ENCODE assay signal across 9 mouse cellular contexts in the genomic region with DNA sequence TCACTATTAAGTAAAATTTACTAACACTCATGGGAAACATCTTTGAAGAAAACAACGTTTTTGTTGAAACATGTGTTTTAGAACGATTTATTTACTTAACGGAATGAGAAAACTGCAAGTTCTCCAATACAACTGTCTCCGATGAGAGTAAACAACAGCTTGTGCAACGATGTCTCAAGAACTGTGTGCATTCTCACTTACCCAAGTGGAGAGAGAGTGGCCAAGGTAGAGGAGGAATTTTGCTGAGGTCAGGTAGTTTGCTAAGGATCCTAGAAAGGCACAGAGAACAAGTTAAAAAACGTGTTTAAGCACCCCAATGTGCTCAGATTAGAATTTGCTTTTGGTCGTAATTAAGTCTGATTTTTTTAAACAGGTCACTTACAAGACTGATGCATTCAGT. TPM values are rescaled to one million over a fixed set of nuclear protein-coding genes. Genes with fewer than 3 reads are reported as not detected.
DNase-seq lines count a peak whose midpoint lies in the region; ATAC-seq and TF ChIP-seq lines count a peak whose summit lies in the region.
"Had no signal": no experiment of that assay in that cellular context is flagged by ENCODE, and none has a peak within 500 bp of the region (broad histone marks: within the 10 kb centered on the region; RNA-seq: fewer than 3 reads in every experiment).

No protein-coding gene starts in this region.

- TF ChIP-seq CTCF in kidney, postnatal 0 days (IDR thresholded peaks at IDR 0.05; ENCODE audit: low read depth): no peak
- no peak for TF ChIP-seq CTCF in cortical plate, adult 2 months (IDR thresholded peaks at IDR 0.05; ENCODE audit: extremely low read depth, insufficient read depth, low read length)
- no peak for TF ChIP-seq CTCF in hindbrain, postnatal 0 days (IDR thresholded peaks at IDR 0.05; ENCODE audit: low read depth)

- peak overlapping the region; percentile 58 for H3K9ac ChIP-seq in kidney, postnatal 0 days (ENCODE audit: low read depth, low read length)
- no peak overlapping the region for H3K9ac ChIP-seq in hindbrain, postnatal 0 days (replicated peaks; ENCODE audit: low read length)
- H3K9ac ChIP-seq in midbrain, embryonic 13.5 days (replicated peaks): no peak overlapping the region

- 45% methylated on average over 7 of the region's 7 CpGs for WGBS in kidney, postnatal 0 days
- 71% methylated on average over 7 of the region's 7 CpGs for WGBS in hindbrain, postnatal 0 days
- WGBS in midbrain, embryonic 13.5 days: 78% methylated on average over 7 of the region's 7 CpGs

- H3K4me2 ChIP-seq in kidney, postnatal 0 days (ENCODE audit: low read length): peak overlapping the region; percentile 66
- peak overlapping the region; percentile 85; the same call in 1 of the 2 replicates for H3K4me2 ChIP-seq in hindbrain, postnatal 0 days (ENCODE audit: low read depth, low read length)
- H3K4me2 ChIP-seq in midbrain, embryonic 13.5 days (replicated peaks): 0 out of 2 replicates have a peak overlapping the region, but pooled peaks have one; percentile 90

- no peaks in the 10 kb centered on the region for H3K4me1 ChIP-seq in kidney, postnatal 0 days (replicated peaks; ENCODE audit: insufficient read depth, low read length)
- H3K4me1 ChIP-seq in cortical plate, adult 2 months (ENCODE audit: control insufficient read depth, insufficient read depth, low read length): 0 out of 2 replicates have a peak, but pooled peaks cover 1% of the 10 kb centered on the region
- H3K4me1 ChIP-seq in hindbrain, postnatal 0 days (ENCODE audit: insufficient read depth, low read length): no peaks in the 10 kb centered on the region
- H3K4me1 ChIP-seq in midbrain, embryonic 13.5 days (replicated peaks): 0 out of 2 replicates have a peak, but pooled peaks cover 8% of the 10 kb centered on the region

- no peak for ATAC-seq in kidney, postnatal 0 days (replicated peaks; ENCODE audit: low FRiP score, low read depth)
- no peak for ATAC-seq in hindbrain, postnatal 0 days
- ATAC-seq in midbrain, embryonic 13.5 days: no peak
- no peak for ATAC-seq in megakaryocyte-erythroid progenitor cell, adult 5-6 weeks (replicated peaks; ENCODE audit: low FRiP score, low TSS enrichment, poor library complexity, severe bottlenecking)

- peak overlapping the region; percentile 52 for H3K4me3 ChIP-seq in kidney, postnatal 0 days (replicated peaks; ENCODE audit: low read depth, low read length)
- H3K4me3 ChIP-seq in cortical plate, adult 2 months (ENCODE audit: insufficient read depth, low read length): peak overlapping the region; percentile 42
- peak overlapping the region; percentile 59 for H3K4me3 ChIP-seq in hindbrain, postnatal 0 days (ENCODE audit: low read length)
- peak overlapping the region; percentile 75; the same call in 1 of the 2 replicates for H3K4me3 ChIP-seq in midbrain, embryonic 13.5 days (replicated peaks)

- TF ChIP-seq POLR2A in cortical plate, adult 2 months (IDR thresholded peaks at IDR 0.05; ENCODE audit: extremely low read depth, insufficient read depth, low read length): no peak

- no peak overlapping the region for H3K27ac ChIP-seq in kidney, postnatal 0 days
- no peak overlapping the region for H3K27ac ChIP-seq in cortical plate, adult 2 months (ENCODE audit: insufficient read depth, low read length)
- H3K27ac ChIP-seq in hindbrain, postnatal 0 days: no peak overlapping the region
- no peak overlapping the region for H3K27ac ChIP-seq in midbrain, embryonic 13.5 days

- no peak for DNase-seq in kidney, postnatal 0 days (ENCODE audit: low spot score)
- no peak for DNase-seq in kidney, postnatal 14 days
- no peak for DNase-seq in hindbrain, postnatal 0 days (ENCODE audit: low spot score)
- no peak for DNase-seq in cerebellum, postnatal 14 days
- DNase-seq in right cerebral cortex, postnatal 36 days (ENCODE audit: low spot score in 2 of 2): no peak
- DNase-seq: embryo, embryonic 11 days had no signal

- H3K36me3 ChIP-seq in kidney, postnatal 0 days (ENCODE audit: insufficient read depth, low read length): no peaks in the 10 kb centered on the region
- no peaks in the 10 kb centered on the region for H3K36me3 ChIP-seq in hindbrain, postnatal 0 days (ENCODE audit: insufficient read depth, low read length)
- no peaks in the 10 kb centered on the region for H3K36me3 ChIP-seq in midbrain, embryonic 13.5 days

- no peaks in the 10 kb centered on the region for H3K9me3 ChIP-seq in kidney, postnatal 0 days (replicated peaks; ENCODE audit: low read length)
- H3K9me3 ChIP-seq in hindbrain, postnatal 0 days (ENCODE audit: low read length): no peaks in the 10 kb centered on the region
- no peaks in the 10 kb centered on the region for H3K9me3 ChIP-seq in midbrain, embryonic 13.5 days

- H3K27me3 ChIP-seq in kidney, postnatal 0 days (ENCODE audit: insufficient read depth, low read length): no peaks in the 10 kb centered on the region
- H3K27me3 ChIP-seq in hindbrain, postnatal 0 days (ENCODE audit: insufficient read depth, low read length): peaks cover 3% of the 10 kb centered on the region; the same call in 1 of the 2 replicates
- H3K27me3 ChIP-seq in midbrain, embryonic 13.5 days: peaks cover 17% of the 10 kb centered on the region

RNA-seq across cellular contexts. Expression of a gene that starts 1.8 kb away (rescaled TPM):
- polyA plus RNA-seq in kidney, postnatal 0 days (2015; fragmentation: Nextera tagmentation; extraction: Ambion mirVana): 119 and 139 TPM in 2 replicates
- 10.9 and 11.9 TPM in 2 replicates for polyA plus RNA-seq in cortical plate, adult 2 months (2012; rRNA removed)
- total RNA-seq in hindbrain, postnatal 0 days (2014; rRNA removed): 14.4 and 15.7 TPM in 2 replicates
- 26.6 and 30.1 TPM in 2 replicates for polyA plus RNA-seq in hindbrain, postnatal 0 days (2015; fragmentation: Nextera tagmentation; extraction: Ambion mirVana)
- polyA plus RNA-seq in midbrain, embryonic 13.5 days (2015; fragmentation: Nextera tagmentation; extraction: Ambion mirVana): 27.5 and 30.0 TPM in 2 replicates
- 70.2 and 91.8 TPM in 2 replicates for total RNA-seq in megakaryocyte-erythroid progenitor cell, adult 5-6 weeks (2014; fragmentation: Nextera tagmentation)
- total RNA-seq in megakaryocyte-erythroid progenitor cell, adult 5-6 weeks (2017): 155 and 167 TPM in 2 replicates

RNA-seq across cellular contexts. Expression of a gene that starts 34.4 kb away (rescaled TPM):
- polyA plus RNA-seq in kidney, postnatal 0 days (2015; fragmentation: Nextera tagmentation; extraction: Ambion mirVana): not detected in 2 replicates
- polyA plus RNA-seq in cortical plate, adult 2 months (2012; rRNA removed): not detected in 2 replicates
- not detected in 2 replicates for total RNA-seq in hindbrain, postnatal 0 days (2014; rRNA removed)
- polyA plus RNA-seq in hindbrain, postnatal 0 days (2015; fragmentation: Nextera tagmentation; extraction: Ambion mirVana): not detected in 2 replicates
- not detected in 2 replicates for polyA plus RNA-seq in midbrain, embryonic 13.5 days (2015; fragmentation: Nextera tagmentation; extraction: Ambion mirVana)
- not detected in 2 replicates for total RNA-seq in megakaryocyte-erythroid progenitor cell, adult 5-6 weeks (2014; fragmentation: Nextera tagmentation)
- total RNA-seq in megakaryocyte-erythroid progenitor cell, adult 5-6 weeks (2017): not detected in 2 replicates
